Mouse (Mus musculus): ENCODE results near the gene Agbl5.

Gene Agbl5

GRCm38 (mm10) chr5:30920621-30921020 lies 32.1 kb downstream of the Agbl5 start:
- no peak for DNase-seq

- DNase-seq: peak; percentile 78 to 82
Observed at GRCm38 (mm10) chr5:30921256-30922033, 33.0 kb downstream of the Agbl5 start, which contains the start of gene Khk. Gene Khk (plus strand): TSS chr5:30921431.

GRCm38 (mm10) chr5:30922581-30923041 lies 34.1 kb downstream of the Agbl5 start:
- DNase-seq: no peak

- no peak for DNase-seq
Observed at GRCm38 (mm10) chr5:30923119-30923518, 34.6 kb downstream of the Agbl5 start.

- no peak for DNase-seq
Observed at GRCm38 (mm10) chr5:30924614-30925013, 36.1 kb downstream of the Agbl5 start.

- no peak for DNase-seq
Observed at GRCm38 (mm10) chr5:30925217-30925616, 36.7 kb downstream of the Agbl5 start.

GRCm38 (mm10) chr5:30926073-30926472 lies 37.6 kb downstream of the Agbl5 start:
- no peak for DNase-seq

GRCm38 (mm10) chr5:30927945-30928529 lies 39.5 kb downstream of the Agbl5 start:
- no peak for DNase-seq

GRCm38 (mm10) chr5:30930121-30930520 lies 41.6 kb downstream of the Agbl5 start:
- DNase-seq: no peak

GRCm38 (mm10) chr5:30930846-30931245 lies 42.4 kb downstream of the Agbl5 start:
- DNase-seq: no peak

- DNase-seq: no peak
Observed at GRCm38 (mm10) chr5:30931378-30931777, 42.9 kb downstream of the Agbl5 start.

- DNase-seq: no peak
Observed at GRCm38 (mm10) chr5:30933705-30934104, 45.2 kb downstream of the Agbl5 start.

- no peak for DNase-seq
Observed at GRCm38 (mm10) chr5:30934725-30935461, 46.4 kb downstream of the Agbl5 start.

GRCm38 (mm10) chr5:30943004-30943403 lies 54.5 kb downstream of the Agbl5 start:
- no peak for DNase-seq

- no peak for DNase-seq
Observed at GRCm38 (mm10) chr5:30944344-30944743, 55.9 kb downstream of the Agbl5 start.

- DNase-seq: no peak
Observed at GRCm38 (mm10) chr5:30944956-30945781, 56.7 kb downstream of the Agbl5 start, which contains the start of gene Cgref1. Gene Cgref1 (minus strand): TSS chr5:30945591.

GRCm38 (mm10) chr5:30948620-30949019 lies 60.1 kb downstream of the Agbl5 start:
- no peak for DNase-seq

GRCm38 (mm10) chr5:30949654-30950326 lies 61.3 kb downstream of the Agbl5 start:
- DNase-seq: peak; percentile 93

GRCm38 (mm10) chr5:30950451-30950850 lies 62.0 kb downstream of the Agbl5 start:
- DNase-seq: no peak

GRCm38 (mm10) chr5:30950922-30951321 lies 62.4 kb downstream of the Agbl5 start:
- DNase-seq: no peak

- no peak for DNase-seq
Observed at GRCm38 (mm10) chr5:30951706-30952105, 63.2 kb downstream of the Agbl5 start.

- no peak for DNase-seq
Observed at GRCm38 (mm10) chr5:30952551-30952950, 64.1 kb downstream of the Agbl5 start.

All from thymus, adult 18-20 months (tissue).